Mouse (Mus musculus) ES-E14 (cell line): ENCODE data around the gene Cidec. TPM values are rescaled to one million over a fixed set of nuclear protein-coding genes. Genes with fewer than 3 reads are reported as not detected.
A peak's percentile ranks its signal among the peaks of the same experiment; 100 is the strongest.

Source experiments
- DNase-seq: peaks from one replicate; pipeline ENCODE4 v3.0.0-alpha.2; 2013; ENCODE audit warnings: low read depth, low spot score
- H3K27ac ChIP-seq: 2 replicates; pipeline ENCODE4 v1.5.1; 2012; ENCODE audit warnings: low read depth, mild to moderate bottlenecking, low read length, moderate library complexity, mixed read lengths; ENCODE audit not compliant: poor library complexity, insufficient read depth, severe bottlenecking
- H3K36me3 ChIP-seq: 2 replicates; pipeline ENCODE4 v1.6.1; 2012; ENCODE audit warnings: mild to moderate bottlenecking, low read length, moderate library complexity, mixed read lengths; ENCODE audit not compliant: control insufficient read depth, poor library complexity, insufficient read depth, severe bottlenecking
- H3K4me1 ChIP-seq, 2 experiments: fragments of 150-350 bp in 1 of 2; sonication (generic) in 1 of 2; 2 replicates each; pipeline ENCODE4 v1.6.1; 2012; ENCODE audit warnings: low read length in 2 of 2, mild to moderate bottlenecking in 1 of 2, mixed read lengths in 1 of 2; ENCODE audit not compliant: control insufficient read depth in 2 of 2, insufficient read depth in 2 of 2, poor library complexity in 1 of 2
- H3K4me3 ChIP-seq, 2 experiments: fragments of 150-350 bp in 1 of 2; sonication (generic) in 1 of 2; 2 replicates each; pipeline ENCODE4 v1.5.1; 2012; ENCODE audit warnings: low read length in 2 of 2, low read depth in 1 of 2, mild to moderate bottlenecking in 1 of 2, mixed read lengths in 1 of 2; ENCODE audit not compliant: insufficient read depth in 1 of 2, poor library complexity in 1 of 2, severe bottlenecking in 1 of 2
- H3K9ac ChIP-seq: 2 replicates; pipeline ENCODE4 v1.6.1; 2012; ENCODE audit warnings: low read depth, mild to moderate bottlenecking, low read length, mixed read lengths; ENCODE audit not compliant: poor library complexity, insufficient read depth, severe bottlenecking
- H3K9me3 ChIP-seq: fragments of 150-350 bp; sonication (generic); 2 replicates; pipeline ENCODE4 v1.6.1; 2012; ENCODE audit warnings: low read depth, mild to moderate bottlenecking, low read length; ENCODE audit not compliant: control insufficient read depth, insufficient read depth
- CHD2 ChIP-seq: IDR thresholded peaks from 2 replicates; pipeline ENCODE4 v1.6.1; 2014; ENCODE audit warnings: mild to moderate bottlenecking, low read depth, low read length, inconsistent platforms
- HCFC1 ChIP-seq: IDR thresholded peaks from 2 replicates; pipeline ENCODE4 v1.6.1; 2012; ENCODE audit warnings: low read length, inconsistent platforms, borderline replicate concordance; ENCODE audit not compliant: insufficient read depth
- MAFK ChIP-seq: IDR thresholded peaks from 2 replicates; pipeline ENCODE4 v1.6.1; 2014; ENCODE audit warnings: mild to moderate bottlenecking, low read depth, low read length, inconsistent platforms; ENCODE audit not compliant: insufficient read depth
- ZC3H11A ChIP-seq: IDR thresholded peaks from 2 replicates; pipeline ENCODE4 v1.6.1; 2012; ENCODE audit warnings: low read depth, mild to moderate bottlenecking, inconsistent platforms, low read length, borderline replicate concordance
- ZNF384 ChIP-seq: IDR thresholded peaks from 2 replicates; pipeline ENCODE4 v1.6.1; 2012; ENCODE audit warnings: low read depth, low read length, inconsistent platforms
- in situ Hi-C, 2 experiments: fragments of 600-800 bp; cut with MboI; formaldehyde crosslinking; loops; one replicate each; pipeline ENCODE4 v1.15.1; 2025; ENCODE audit warnings: low sequenced_read_pairs in 2 of 2, inconsistent platforms in 1 of 2; ENCODE audit not compliant: unreplicated experiment in 2 of 2
- total RNA-seq: library from RNA; depleted of rRNA; stranded (reverse); fragments of 300-350 nt; gene quantifications from 2 replicates; pipeline ENCODE4 v1.2.3, GENCODE M21; 2012

Cidec gene
- total RNA-seq, 1 experiment: 0.45 TPM

GRCm38 (mm10) chr6:113419199-113419587 lies 16.4 kb downstream of the Cidec start, which contains the start of gene Rpusd3:
Rpusd3 (minus strand) TSS chr6:113419340.
- peak within 1 kb of the TSS; percentile 84 for H3K9ac ChIP-seq
- peak; percentile 99 for DNase-seq
- peak within 1 kb of the TSS; percentile 81 to 82 for H3K4me3 ChIP-seq
- H3K9me3 ChIP-seq: no peaks in the 10 kb centered on the region
- no peak for TF ChIP-seq HCFC1
- TF ChIP-seq CHD2: peak; percentile 84
- peaks cover 16% of the 10 kb centered on the region for H3K36me3 ChIP-seq
- H3K4me1 ChIP-seq: peaks cover 0 to 2% of the 10 kb centered on the region in 2 experiments; a peak in 1 of 4 replicates
- H3K27ac ChIP-seq: no peak within 1 kb of the TSS
- in situ Hi-C loops: no loop called here

GRCm38 (mm10) chr6:113418441-113419198 lies 16.9 kb downstream of the Cidec start:
- no peak overlapping the region for H3K27ac ChIP-seq
- TF ChIP-seq CHD2 (no peak), ZNF384 (no peak), HCFC1 (no peak), MAFK (no peak), ZC3H11A (no peak)
- in situ Hi-C loops: no loop called here
- peak overlapping the region; percentile 81 to 82 for H3K4me3 ChIP-seq
- peak overlapping the region; percentile 84 for H3K9ac ChIP-seq
- H3K4me1 ChIP-seq: peaks cover 0 to 5% of the 10 kb centered on the region in 2 experiments; a peak in 1 of 4 replicates
- DNase-seq: no peak
- no peaks in the 10 kb centered on the region for H3K9me3 ChIP-seq
- peaks cover 16% of the 10 kb centered on the region for H3K36me3 ChIP-seq

GRCm38 (mm10) chr6:113416416-113416815 lies 19.1 kb downstream of the Cidec start:
- TF ChIP-seq ZC3H11A (no peak), CHD2 (no peak), HCFC1 (no peak), ZNF384 (no peak), MAFK (no peak)

GRCm38 (mm10) chr6:113410001-113410400 lies 25.6 kb downstream of the Cidec start:
- no peaks in the 10 kb centered on the region for H3K9me3 ChIP-seq
- in situ Hi-C loops: no loop called here
- H3K9ac ChIP-seq: no peak overlapping the region
- TF ChIP-seq ZNF384: no peak
- no peak for TF ChIP-seq HCFC1
- TF ChIP-seq ZC3H11A: no peak
- TF ChIP-seq CHD2: no peak
- no peak for TF ChIP-seq MAFK
- no peak overlapping the region; the same call in 1 of the 2 replicates for H3K27ac ChIP-seq
- no peak for DNase-seq
- H3K4me3 ChIP-seq: no peak overlapping the region
- H3K36me3 ChIP-seq: peaks cover 5% of the 10 kb centered on the region; the same call in 1 of the 2 replicates
- H3K4me1 ChIP-seq: peaks cover 0 to 24% of the 10 kb centered on the region in 2 experiments; a peak in 3 of 4 replicates

More at GRCm38 (mm10) chr6:113416416-113416815, 19.1 kb downstream of the Cidec start:
- Histone ChIP-seq H3K4me3 (no peak overlapping the region), H3K4me1 (peaks cover 0 to 18% of the 10 kb centered on the region in 2 experiments; a peak in 2 of 4 replicates), H3K36me3 (peaks cover 16% of the 10 kb centered on the region), H3K27ac (no peak overlapping the region), H3K9ac (no peak overlapping the region), H3K9me3 (no peaks in the 10 kb centered on the region)
- DNase-seq: no peak
- in situ Hi-C loops: no loop called here
